Mouse (Mus musculus) liver, embryonic 16.5 days (tissue): Measurements from ENCODE around the gene P2rx5. TPM values are rescaled to one million over a fixed set of nuclear protein-coding genes. Genes with fewer than 3 reads are reported as not detected.

Experiments used
- ATAC-seq: fragments of 200-750 bp; cut with Nextera tagmentation; 2 replicates; pipeline ENCODE4 v1.8.0; 2017; ENCODE audit warnings: low read depth, mild to moderate bottlenecking, moderate number of reproducible peaks, moderate library complexity
- H3K27ac ChIP-seq: fragments of 300-500 bp; sonication (generic); 2 replicates; pipeline ENCODE4 v1.5.1; 2014; ENCODE audit warnings: mild to moderate bottlenecking, low read length
- H3K27me3 ChIP-seq: fragments of 300-500 bp; sonication (generic); 2 replicates; pipeline ENCODE4 v1.6.1; 2014; ENCODE audit warnings: low read depth, low read length, mixed read lengths; ENCODE audit not compliant: control insufficient read depth, insufficient read depth
- H3K36me3 ChIP-seq: fragments of 300-500 bp; sonication (generic); 2 replicates; pipeline ENCODE4 v1.6.1; 2014; ENCODE audit warnings: mild to moderate bottlenecking; ENCODE audit not compliant: control insufficient read depth, insufficient read depth
- H3K4me1 ChIP-seq: fragments of 300-500 bp; sonication (generic); 2 replicates; pipeline ENCODE4 v1.6.1; 2014; ENCODE audit warnings: low read depth, low read length, mixed read lengths; ENCODE audit not compliant: control insufficient read depth
- H3K4me2 ChIP-seq: fragments of 300-500 bp; sonication (generic); 2 replicates; pipeline ENCODE4 v1.6.1; 2014; ENCODE audit warnings: low read depth, low read length, mixed read lengths
- H3K4me3 ChIP-seq: fragments of 300-500 bp; sonication (generic); 2 replicates; pipeline ENCODE4 v1.5.1; 2014; ENCODE audit warnings: low read depth, mild to moderate bottlenecking, low read length
- H3K9ac ChIP-seq: fragments of 300-500 bp; sonication (generic); 2 replicates; pipeline ENCODE4 v1.6.1; 2014; ENCODE audit warnings: low read depth, low read length
- H3K9me3 ChIP-seq: fragments of 300-500 bp; sonication (generic); replicated peaks from 2 replicates; pipeline ENCODE4 v1.6.1; 2016; ENCODE audit warnings: low read length; ENCODE audit not compliant: control insufficient read depth
- WGBS: fragments of 180-500 bp; shearing (Covaris S2); extraction: QIAGEN DNeasy Blood & Tissue Kit; methylation state at CpG from one replicate; pipeline ENCODE4 v1.1.7; 2014; ENCODE audit not compliant: insufficient replicate concordance; 5-methylcytosine and 5-hydroxymethylcytosine counted together
- polyA plus RNA-seq: library from polyadenylated mRNA; unstranded; fragments of >200 nt; fragmentation: Nextera tagmentation; extraction: Ambion mirVana; gene quantifications from 2 replicates; pipeline ENCODE4 v1.2.1, GENCODE M21; 2015

Gene P2rx5
- polyA plus RNA-seq, 1 experiment from 2014 or later: 0.22 TPM

DNA sequence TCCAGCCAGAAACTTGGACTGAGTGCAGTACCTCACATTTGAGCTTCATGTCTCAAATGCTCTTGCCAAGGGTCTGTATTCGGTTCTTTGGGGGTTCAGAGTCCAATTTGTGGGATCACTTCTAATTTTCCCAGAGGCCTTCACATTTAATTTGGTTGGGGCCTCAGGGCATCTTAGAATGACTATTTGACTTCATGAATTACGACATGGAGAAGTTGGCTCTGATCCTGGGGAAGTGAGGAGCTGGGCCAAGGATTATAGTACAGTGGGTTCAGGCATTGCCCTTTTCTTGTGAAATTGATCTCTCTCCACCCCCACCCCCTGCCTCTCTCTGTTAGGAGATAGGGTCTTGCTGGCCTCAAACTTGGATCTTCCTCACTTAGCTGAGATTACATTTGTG, 40.8 kb downstream of the P2rx5 start:
- WGBS: 72% methylated on average over 2 of the region's 2 CpGs
- H3K9ac ChIP-seq: no peak overlapping the region
- no peaks in the 10 kb centered on the region for H3K9me3 ChIP-seq

DNA sequence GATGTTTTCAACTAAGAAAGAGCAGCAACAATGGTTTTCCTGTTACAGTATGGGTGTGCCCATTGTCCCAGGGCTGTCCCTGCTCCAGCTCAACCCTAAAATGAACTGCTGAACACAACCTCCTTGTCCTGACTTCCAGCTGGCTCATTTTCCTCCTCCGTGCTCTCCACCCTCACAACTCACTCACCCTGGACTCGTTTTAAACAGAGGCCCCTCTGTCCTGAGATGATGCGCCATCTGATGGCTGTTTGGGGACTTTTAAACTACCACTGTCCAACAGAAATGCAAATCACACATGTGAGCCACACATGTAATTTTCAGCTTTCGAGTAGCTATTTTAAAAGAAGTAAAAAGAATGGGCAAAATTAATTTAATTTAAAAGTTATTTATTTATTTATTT, 41.4 kb downstream of the P2rx5 start:
- 38% methylated on average over 4 of the region's 4 CpGs for WGBS
- Histone ChIP-seq H3K9ac (no peak overlapping the region), H3K27ac (no peak overlapping the region), H3K4me1 (peaks cover 13% of the 10 kb centered on the region), H3K4me3 (no peak overlapping the region), H3K27me3 (no peaks in the 10 kb centered on the region), H3K9me3 (no peaks in the 10 kb centered on the region), H3K36me3 (no peaks in the 10 kb centered on the region), H3K4me2 (no peak overlapping the region)
- ATAC-seq: no peak

More for the DNA sequence above, 40.8 kb downstream of the P2rx5 start:
- H3K27me3 ChIP-seq: no peaks in the 10 kb centered on the region
- ATAC-seq: no peak
- H3K27ac ChIP-seq: no peak overlapping the region
- H3K4me3 ChIP-seq: no peak overlapping the region
- H3K36me3 ChIP-seq: no peaks in the 10 kb centered on the region
- H3K4me1 ChIP-seq: peaks cover 13% of the 10 kb centered on the region
- no peak overlapping the region for H3K4me2 ChIP-seq

GRCm38 (mm10) chr11:73203895-73204294, 43.7 kb downstream of the P2rx5 start:
- Histone ChIP-seq H3K9ac (no peak overlapping the region), H3K9me3 (no peaks in the 10 kb centered on the region), H3K4me3 (no peak overlapping the region), H3K4me2 (no peak overlapping the region), H3K27me3 (no peaks in the 10 kb centered on the region), H3K4me1 (peaks cover 7% of the 10 kb centered on the region), H3K27ac (no peak overlapping the region), H3K36me3 (no peaks in the 10 kb centered on the region; the same call in 1 of the 2 replicates)
- ATAC-seq: no peak
- WGBS: 75% methylated on average over 8 of the region's 8 CpGs

DNA sequence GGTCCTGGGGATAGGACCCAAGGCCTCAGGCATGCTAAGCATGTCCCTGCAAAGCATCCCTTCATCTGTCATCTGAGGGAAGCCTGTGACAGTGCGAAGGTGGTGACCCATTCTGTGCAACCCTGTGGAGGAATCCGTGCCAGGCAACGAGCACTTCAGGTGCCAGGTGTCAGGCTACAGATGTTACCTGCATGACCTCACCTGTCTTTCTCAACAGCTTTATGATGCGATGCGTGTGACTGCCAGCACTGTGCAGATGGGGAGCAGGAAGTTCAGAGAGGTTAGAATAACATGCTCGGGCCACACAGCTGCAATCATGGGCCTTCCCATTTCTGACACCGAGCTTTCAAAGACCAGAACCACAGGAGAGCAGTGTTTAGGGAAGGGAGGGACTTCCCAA, 45.0 kb downstream of the P2rx5 start:
- 54% methylated on average over 7 of the region's 7 CpGs for WGBS
- H3K9me3 ChIP-seq: no peaks in the 10 kb centered on the region
- no peak for ATAC-seq
- no peak overlapping the region for H3K9ac ChIP-seq
- H3K36me3 ChIP-seq: no peaks in the 10 kb centered on the region; the same call in 1 of the 2 replicates
- H3K4me3 ChIP-seq: no peak overlapping the region
- H3K27ac ChIP-seq: no peak overlapping the region
- H3K4me1 ChIP-seq: peaks cover under 1% of the 10 kb centered on the region
- no peaks in the 10 kb centered on the region for H3K27me3 ChIP-seq
- H3K4me2 ChIP-seq: no peak overlapping the region

DNA sequence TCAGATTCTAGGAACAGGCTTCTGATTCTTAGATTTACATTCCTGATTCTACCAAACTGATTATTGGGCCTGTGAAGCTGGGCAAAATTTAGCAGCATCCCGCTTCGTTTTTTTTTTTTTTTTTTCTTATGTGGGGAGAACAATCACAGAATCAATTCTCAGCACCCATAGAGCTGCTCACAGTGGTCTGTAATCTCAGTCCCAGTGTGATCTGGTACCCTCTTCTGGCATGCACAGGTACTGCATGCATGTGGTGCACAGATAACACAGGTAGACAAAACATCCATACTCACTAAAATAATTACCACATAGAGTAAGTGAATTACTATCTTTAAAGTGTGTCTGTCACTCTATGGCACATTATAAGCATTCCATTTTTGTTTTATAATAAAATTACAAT, 47.4 kb downstream of the P2rx5 start:
- Histone ChIP-seq H3K4me3 (no peak overlapping the region), H3K36me3 (no peaks in the 10 kb centered on the region; the same call in 1 of the 2 replicates), H3K27me3 (no peaks in the 10 kb centered on the region), H3K4me2 (no peak overlapping the region), H3K4me1 (no peaks in the 10 kb centered on the region), H3K9me3 (no peaks in the 10 kb centered on the region), H3K9ac (no peak overlapping the region), H3K27ac (no peak overlapping the region)
- 71% methylated on average over 2 of the region's 2 CpGs for WGBS
- ATAC-seq: no peak

GRCm38 (mm10) chr11:73213956-73214355, 53.7 kb downstream of the P2rx5 start:
- 49% methylated on average over 3 of the region's 3 CpGs for WGBS
- Histone ChIP-seq H3K9ac (no peak overlapping the region), H3K36me3 (no peaks in the 10 kb centered on the region), H3K4me1 (no peaks in the 10 kb centered on the region), H3K4me3 (no peak overlapping the region), H3K4me2 (no peak overlapping the region), H3K27ac (no peak overlapping the region), H3K9me3 (no peaks in the 10 kb centered on the region), H3K27me3 (no peaks in the 10 kb centered on the region)
- no peak for ATAC-seq

DNA sequence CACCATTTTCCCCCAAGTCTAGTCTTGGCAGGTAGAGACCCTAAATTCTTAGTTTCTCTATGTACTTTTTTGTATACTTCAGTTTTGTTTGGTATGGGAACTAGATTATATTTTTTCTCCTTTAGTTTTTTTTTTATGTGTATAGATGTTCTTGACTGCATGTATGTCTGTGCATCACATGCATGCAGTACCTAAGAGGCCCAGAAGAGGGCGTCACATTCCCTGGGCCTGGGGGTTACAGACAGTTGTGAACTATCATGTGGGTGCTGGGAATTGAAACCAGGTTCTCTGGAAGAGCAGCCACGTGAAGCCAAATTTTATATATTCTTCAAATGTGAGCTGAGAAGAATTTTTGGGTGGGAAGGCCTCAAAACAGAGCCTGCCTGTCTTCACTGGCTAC, 59.5 kb downstream of the P2rx5 start:
- ATAC-seq: no peak
- H3K4me3 ChIP-seq: no peak overlapping the region
- H3K9me3 ChIP-seq: no peaks in the 10 kb centered on the region
- H3K4me2 ChIP-seq: no peak overlapping the region
- 40% methylated on average over 2 of the region's 2 CpGs for WGBS
- no peaks in the 10 kb centered on the region for H3K36me3 ChIP-seq
- H3K27ac ChIP-seq: no peak overlapping the region
- H3K9ac ChIP-seq: no peak overlapping the region
- H3K27me3 ChIP-seq: no peaks in the 10 kb centered on the region
- no peaks in the 10 kb centered on the region for H3K4me1 ChIP-seq

GRCm38 (mm10) chr11:73220651-73221050, 60.4 kb downstream of the P2rx5 start:
- H3K36me3 ChIP-seq: no peaks in the 10 kb centered on the region

More at GRCm38 (mm10) chr11:73220651-73221050, 60.4 kb downstream of the P2rx5 start:
- no peaks in the 10 kb centered on the region for H3K4me1 ChIP-seq
- WGBS: 58% methylated on average over 1 of the region's 1 CpGs
- H3K27ac ChIP-seq: no peak overlapping the region
- no peaks in the 10 kb centered on the region for H3K9me3 ChIP-seq
- H3K27me3 ChIP-seq: no peaks in the 10 kb centered on the region
- H3K4me2 ChIP-seq: no peak overlapping the region
- ATAC-seq: no peak
- no peak overlapping the region for H3K9ac ChIP-seq
- H3K4me3 ChIP-seq: no peak overlapping the region
